24 mouse cellular contexts compared by ENCODE assay signal in the genomic region with DNA sequence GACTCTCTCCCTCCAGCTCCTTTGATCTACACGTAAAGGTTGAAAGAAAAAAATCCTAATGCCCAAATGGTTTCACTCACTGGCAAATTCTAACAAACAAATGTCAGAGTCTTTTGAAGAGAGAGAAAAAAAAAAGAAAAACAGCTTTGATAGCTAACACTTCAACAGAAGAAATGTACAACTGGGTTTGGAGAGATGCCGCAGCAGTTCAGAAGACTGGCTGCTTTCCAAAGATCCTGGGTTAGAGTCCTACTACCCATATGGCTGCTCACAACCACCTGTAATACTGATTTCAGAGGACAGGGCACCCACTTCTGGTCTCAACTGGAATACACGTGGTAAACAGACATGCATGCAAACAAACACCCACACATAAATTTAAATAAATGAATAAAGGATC.
A peak's percentile ranks its signal among the peaks of the same experiment; 100 is the strongest.
DNase-seq lines count a peak whose midpoint lies in the region; ATAC-seq lines count a peak whose summit lies in the region.
"Had no signal": no experiment of that assay in that cellular context is flagged by ENCODE, and none has a peak within 500 bp of the region (broad histone marks: within the 10 kb centered on the region; RNA-seq: fewer than 3 reads in every experiment).

No protein-coding gene starts in this region.

- no peak for ATAC-seq in forebrain, embryonic 14.5 days
- no peak for ATAC-seq in forebrain, embryonic 11.5 days (replicated peaks; ENCODE audit: low FRiP score)
- ATAC-seq: activated CD4-positive, CD25-positive, alpha-beta regulatory T cell, adult 4 months; forebrain, embryonic 16.5 days; hindbrain, postnatal 0 days; inflammation-experienced regulatory T-cells, adult 6 months; intestine, embryonic 16.5 days had no signal

- H3K4me2 ChIP-seq in forebrain, embryonic 14.5 days (ENCODE audit: low read length), result no peak overlapping the region
- H3K4me2 ChIP-seq in forebrain, embryonic 11.5 days (ENCODE audit: low read depth, low read length, severe bottlenecking), result no peak overlapping the region
- H3K4me2 ChIP-seq: heart, embryonic 13.5 days; hindbrain, embryonic 14.5 days had no signal

- H3K9me3 ChIP-seq in forebrain, embryonic 14.5 days (replicated peaks; ENCODE audit: control insufficient read depth, low read length), result no peaks in the 10 kb centered on the region
- H3K9me3 ChIP-seq in forebrain, embryonic 11.5 days (ENCODE audit: control insufficient read depth, low read length), result no peaks in the 10 kb centered on the region
- H3K9me3 ChIP-seq: forebrain, embryonic 10.5 days; heart, embryonic 13.5 days had no signal

- no peaks in the 10 kb centered on the region for H3K4me1 ChIP-seq in forebrain, embryonic 14.5 days (ENCODE audit: control insufficient read depth, insufficient read depth, low read length)
- H3K4me1 ChIP-seq in forebrain, embryonic 11.5 days (replicated peaks; ENCODE audit: control insufficient read depth, insufficient read depth, low read length), result no peaks in the 10 kb centered on the region
- H3K4me1 ChIP-seq: heart, embryonic 13.5 days had no signal

- no peak overlapping the region for H3K9ac ChIP-seq in forebrain, embryonic 14.5 days (ENCODE audit: low read length)
- no peak overlapping the region for H3K9ac ChIP-seq in forebrain, embryonic 11.5 days (ENCODE audit: low read length)
- H3K9ac ChIP-seq: heart, embryonic 13.5 days; hindbrain, embryonic 14.5 days had no signal

- no peaks in the 10 kb centered on the region for H3K36me3 ChIP-seq in forebrain, embryonic 14.5 days (ENCODE audit: control insufficient read depth, insufficient read depth, low read length)
- H3K36me3 ChIP-seq in forebrain, embryonic 11.5 days (ENCODE audit: control insufficient read depth, insufficient read depth, low read length), result no peaks in the 10 kb centered on the region
- H3K36me3 ChIP-seq: forebrain, embryonic 10.5 days; heart, embryonic 13.5 days had no signal

- 69% methylated on average over 3 of the region's 3 CpGs for WGBS in forebrain, embryonic 14.5 days
- 84% methylated on average over 3 of the region's 3 CpGs for WGBS in forebrain, embryonic 11.5 days

- H3K27me3 ChIP-seq in forebrain, embryonic 14.5 days (replicated peaks; ENCODE audit: control insufficient read depth, insufficient read depth, low read length), result no peaks in the 10 kb centered on the region
- no peaks in the 10 kb centered on the region for H3K27me3 ChIP-seq in forebrain, embryonic 11.5 days (ENCODE audit: control insufficient read depth, insufficient read depth, low read length)
- H3K27me3 ChIP-seq: heart, embryonic 13.5 days had no signal

- peak; percentile 40 for DNase-seq in forebrain, embryonic 14.5 days (ENCODE audit: low spot score)
- no peak for DNase-seq in forebrain, embryonic 11.5 days (ENCODE audit: low spot score)
- peak; percentile 22 to 68 for DNase-seq in layer of hippocampus, adult 18-20 months (ENCODE audit: low spot score in 2 of 2)
- DNase-seq in layer of hippocampus, postnatal 25 days (ENCODE audit: extremely low spot score in 1 of 2, low spot score in 1 of 2), result no peak
- DNase-seq in brain, adult 2 months (ENCODE audit: low read depth, low spot score), result peak; percentile 39
- DNase-seq in liver, result no peak
- DNase-seq: adrenal gland, adult 8-10 months; adrenal gland, postnatal 25 days; cerebellum, adult 11-12 months; cerebellum, adult 9-10 months; cerebellum, postnatal 14 days; gastrocnemius, adult 2 months; gastrocnemius, postnatal 14 days; heart, adult 18-20 months; heart, postnatal 14 days; heart, postnatal 4 days had no signal

- no peak overlapping the region for H3K4me3 ChIP-seq in forebrain, embryonic 14.5 days (ENCODE audit: low read depth, low read length)
- H3K4me3 ChIP-seq in forebrain, embryonic 11.5 days (ENCODE audit: low read depth, low read length), result no peak overlapping the region
- H3K4me3 ChIP-seq: forebrain, embryonic 10.5 days; gastrocnemius, adult 2 months; heart, embryonic 13.5 days had no signal

- no peak overlapping the region for H3K27ac ChIP-seq in forebrain, embryonic 14.5 days (ENCODE audit: low read depth, low read length)
- H3K27ac ChIP-seq in forebrain, embryonic 11.5 days (ENCODE audit: low read depth, low read length), result no peak overlapping the region
- H3K27ac ChIP-seq: forebrain, embryonic 10.5 days; gastrocnemius, adult 2 months; heart, embryonic 13.5 days; hindbrain, embryonic 14.5 days; hindbrain, postnatal 0 days had no signal

Comparison
In these comparisons a context has a peak if more than half of its experiments do, and no peak if none do; other contexts are left out.
1. DNase-seq: peak in forebrain, embryonic 14.5 days (single experiment), layer of hippocampus, adult 18-20 months (2 of 2) and brain, adult 2 months (single experiment); none in forebrain, embryonic 11.5 days (single experiment), layer of hippocampus, postnatal 25 days (0 of 2) and liver (single experiment).